8 mouse cellular contexts compared by ENCODE assay signal in genomic region chr6:112717168-112717567, GRCm38 (mm10). TPM values are rescaled to one million over a fixed set of nuclear protein-coding genes. Genes with fewer than 3 reads are reported as not detected.
DNase-seq lines count a peak whose midpoint lies in the region; ATAC-seq and TF ChIP-seq lines count a peak whose summit lies in the region.

No protein-coding gene starts in this region.

- H3K4me3 ChIP-seq in heart, adult 2 months, result no peak overlapping the region
- no peak overlapping the region for H3K4me3 ChIP-seq in thymus, adult 2 months (ENCODE audit: control insufficient read depth, insufficient read depth, low read length)
- no peak overlapping the region for H3K4me3 ChIP-seq in forebrain, embryonic 14.5 days (ENCODE audit: low read depth, low read length)

- no peaks in the 10 kb centered on the region for H3K36me3 ChIP-seq in heart, adult 2 months (ENCODE audit: control insufficient read depth, insufficient read depth, low read length)
- no peaks in the 10 kb centered on the region for H3K36me3 ChIP-seq in thymus, adult 2 months (ENCODE audit: control insufficient read depth, insufficient read depth, low read length)
- peaks cover 20% of the 10 kb centered on the region for H3K36me3 ChIP-seq in forebrain, embryonic 14.5 days (ENCODE audit: control insufficient read depth, insufficient read depth, low read length)

- no peak overlapping the region for H3K9ac ChIP-seq in heart, adult 2 months (ENCODE audit: low read depth, low read length)
- H3K9ac ChIP-seq in forebrain, embryonic 14.5 days (ENCODE audit: low read length), result no peak overlapping the region

- H3K4me1 ChIP-seq in heart, adult 2 months (ENCODE audit: control insufficient read depth, insufficient read depth, low read length), result peaks cover 1% of the 10 kb centered on the region; the same call in 1 of the 2 replicates
- H3K4me1 ChIP-seq in thymus, adult 2 months (replicated peaks; ENCODE audit: control insufficient read depth, insufficient read depth, low read length), result no peaks in the 10 kb centered on the region
- H3K4me1 ChIP-seq in forebrain, embryonic 14.5 days (ENCODE audit: control insufficient read depth, insufficient read depth, low read length), result no peaks in the 10 kb centered on the region

- intact Hi-C loops in heart, adult 2 months (cut with DNase I), result loop anchor here (10.0 kb wide), 1 partner anchor 68 kb away; no protein-coding TSS in a partner anchor

- 49% methylated on average over 5 of the region's 5 CpGs for WGBS in heart, adult 2 months
- WGBS in thymus, adult 2 months, result 37% methylated on average over 5 of the region's 5 CpGs
- WGBS in forebrain, embryonic 14.5 days, result 59% methylated on average over 5 of the region's 5 CpGs

- no peak for TF ChIP-seq POLR2A in heart, adult 2 months (IDR thresholded peaks at IDR 0.05; ENCODE audit: insufficient read depth, low read depth, low read length)
- TF ChIP-seq POLR2A in thymus, adult 2 months (IDR thresholded peaks at IDR 0.05; ENCODE audit: control insufficient read depth, extremely low read depth, insufficient read depth, low read length, poor library complexity), result no peak

- no peaks in the 10 kb centered on the region for H3K9me3 ChIP-seq in forebrain, embryonic 14.5 days (replicated peaks; ENCODE audit: control insufficient read depth, low read length)

- no peaks in the 10 kb centered on the region for H3K79me2 ChIP-seq in heart, adult 2 months (replicated peaks; ENCODE audit: control insufficient read depth, insufficient read depth, low read length)

- TF ChIP-seq CTCF in heart, adult 2 months (IDR thresholded peaks at IDR 0.05), result peak; percentile 75
- 0 out of 2 replicates have a peak, but pooled peaks have one; percentile 15 for TF ChIP-seq CTCF in thymus, adult 2 months (IDR thresholded peaks at IDR 0.05; ENCODE audit: borderline replicate concordance, control insufficient read depth, extremely low read depth, insufficient read depth, low read length, poor library complexity)

- DNase-seq in heart, adult 2 months, result peak in 1 of 2 experiments; percentile 14
- DNase-seq in heart, adult 8-10 months (ENCODE audit: low spot score), result no peak
- peak; percentile 30 for DNase-seq in thymus, adult 2 months
- no peak for DNase-seq in thymus, adult 18-20 months
- peak; percentile 62 for DNase-seq in forebrain, embryonic 14.5 days (ENCODE audit: low spot score)
- DNase-seq in layer of hippocampus, postnatal 14 days (ENCODE audit: low spot score in 2 of 2), result no peak
- DNase-seq in T-cell, adult 2 months (ENCODE audit: low spot score), result no peak

- H3K27ac ChIP-seq in heart, adult 2 months, result no peak overlapping the region
- no peak overlapping the region for H3K27ac ChIP-seq in thymus, adult 2 months (ENCODE audit: control insufficient read depth, insufficient read depth, low read length)
- H3K27ac ChIP-seq in forebrain, embryonic 14.5 days (ENCODE audit: low read depth, low read length), result no peak overlapping the region

- no peak for TF ChIP-seq EP300 in heart, adult 2 months (IDR thresholded peaks at IDR 0.05; ENCODE audit: insufficient read depth, low read depth, low read length)

- H3K27me3 ChIP-seq in heart, adult 2 months (ENCODE audit: control insufficient read depth, insufficient read depth, low read length), result no peaks in the 10 kb centered on the region
- no peaks in the 10 kb centered on the region for H3K27me3 ChIP-seq in thymus, adult 2 months (ENCODE audit: control insufficient read depth, insufficient read depth, low read length)
- H3K27me3 ChIP-seq in forebrain, embryonic 14.5 days (replicated peaks; ENCODE audit: control insufficient read depth, insufficient read depth, low read length), result no peaks in the 10 kb centered on the region

- peak; percentile 65 for ATAC-seq in forebrain, embryonic 14.5 days
- peak; percentile 78 for ATAC-seq in megakaryocyte progenitor cell, adult 5-6 weeks (replicated peaks; ENCODE audit: poor library complexity)

- no peak overlapping the region for H3K4me2 ChIP-seq in forebrain, embryonic 14.5 days (ENCODE audit: low read length)

RNA-seq across cellular contexts. Expression of gene Rad18, which starts 20.7 kb away (rescaled TPM):
- 1 to 10 TPM; 1.3 to 1.6 TPM for total RNA-seq in heart, adult 2 months (2021)
- polyA plus RNA-seq in heart, adult 2 months (2012; rRNA removed), result 0.53 and 0.66 TPM in 2 replicates
- 1 to 10 TPM; 1.6 to 2.4 (median 1.8) TPM for total RNA-seq in heart, adult 8-10 months (2022)
- polyA plus RNA-seq in thymus, adult 2 months (2012; rRNA removed), result 6.6 TPM in 2 replicates
- polyA plus RNA-seq in forebrain, embryonic 14.5 days (2014; fragmentation: Nextera tagmentation; extraction: Ambion mirVana), result 18.4 and 19.5 TPM in 2 replicates
- 64.7 and 74.0 TPM in 2 replicates for total RNA-seq in megakaryocyte progenitor cell, adult 5-6 weeks (2015)
- total RNA-seq in megakaryocyte progenitor cell, adult 5-6 weeks (2017), result 45.2 and 46.6 TPM in 2 replicates
- 1 to 10 TPM; 8.1 to 9.0 TPM for total RNA-seq in layer of hippocampus, postnatal 14 days (2021)

Comparison
In these comparisons a context has a peak if more than half of its experiments do, and no peak if none do; other contexts are left out.
1. DNase-seq: peak in thymus, adult 2 months (single experiment) and forebrain, embryonic 14.5 days (single experiment); none in heart, adult 8-10 months (single experiment), thymus, adult 18-20 months (0 of 2), layer of hippocampus, postnatal 14 days (0 of 2) and T-cell, adult 2 months (single experiment).
2. RNA of gene Rad18, which starts 20.7 kb away (total RNA-seq): 45.2 to 74.0 TPM in megakaryocyte progenitor cell, adult 5-6 weeks; 8.1 to 9.0 TPM in layer of hippocampus, postnatal 14 days, 1.6 to 2.4 TPM in heart, adult 8-10 months and 1.3 to 1.6 TPM in heart, adult 2 months; every median in the first group is over 4 times any median in the second.